Mouse (Mus musculus) activated CD4-positive, CD25-positive, alpha-beta regulatory T cell, adult 4 months (primary cell): ENCODE measurements at regions not wholly inside any gene's neighbourhood (a gene's known extent, or its start where the extent isn't known, plus 50 kb on each side); places are given as distances from the start of the nearest gene placed in this dataset.

ENCODE experiments used
- ATAC-seq: one replicate; pipeline ENCODE4 v1.8.0; 2017

DNA sequence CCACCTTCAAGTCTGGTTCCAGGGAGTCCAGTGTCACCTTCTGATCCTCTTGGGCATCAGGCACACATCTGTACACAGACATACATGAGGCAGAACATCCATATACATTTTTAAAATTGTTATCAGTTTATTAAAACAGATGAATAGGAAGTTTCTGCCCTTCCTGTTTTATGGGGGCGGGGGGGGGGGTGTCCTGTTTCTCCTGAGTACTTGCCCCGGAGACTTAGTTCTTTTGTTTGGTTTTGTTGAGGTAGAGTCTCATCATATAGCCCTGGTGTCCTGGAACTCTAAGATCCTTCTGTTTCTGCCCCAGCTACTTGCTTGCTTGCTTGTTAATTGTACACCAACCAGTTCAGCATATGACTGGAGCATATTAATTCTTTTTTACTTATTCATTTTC, 85.0 kb upstream of the Xpo1 start:
- no peak for ATAC-seq

- no peak for ATAC-seq
These were observed 84.1 kb upstream of the Xpo1 start for GRCm38 (mm10) chr11:23171760-23172159.

GRCm38 (mm10) chr11:23181647-23182046, 74.2 kb upstream of the Xpo1 start:
- no peak for ATAC-seq

- no peak for ATAC-seq
These were observed 70.6 kb upstream of the Xpo1 start for GRCm38 (mm10) chr11:23185211-23185610.

DNA sequence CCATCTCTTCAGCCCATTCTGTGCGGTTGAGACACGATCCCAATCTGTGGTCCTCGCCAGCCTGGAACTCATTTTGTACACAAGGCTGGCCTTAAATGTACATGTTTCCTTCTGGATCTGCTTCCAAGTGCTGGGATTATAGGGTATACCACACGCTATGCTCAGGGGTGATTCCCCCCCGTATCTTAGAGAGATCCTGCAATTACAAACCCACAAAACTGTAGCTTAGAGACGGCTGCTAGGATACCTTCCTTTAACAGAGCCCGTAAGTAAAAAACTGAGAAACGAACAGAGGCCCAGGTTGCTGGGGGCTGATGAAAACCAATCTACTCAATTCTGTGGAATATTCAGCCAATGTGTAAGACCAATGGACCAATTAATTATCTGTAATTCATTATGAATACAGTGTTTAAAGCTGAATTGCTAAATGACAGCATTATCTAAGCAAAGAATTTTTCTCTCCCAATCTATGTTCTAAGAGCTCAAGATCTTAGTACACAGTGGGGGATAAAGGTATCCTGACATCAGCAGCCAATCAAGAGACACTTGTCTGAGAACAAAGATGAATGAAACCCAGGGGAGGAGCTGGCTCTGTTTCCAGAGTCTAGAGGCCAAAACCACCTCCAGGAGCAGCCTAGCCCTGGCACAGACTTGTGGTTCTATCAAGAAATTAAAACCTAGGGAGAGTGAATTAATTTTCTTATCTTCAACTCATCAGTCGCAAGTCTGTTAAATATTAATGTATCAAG, 54.0 kb upstream of the Xpo1 start:
- no peak for ATAC-seq

DNA sequence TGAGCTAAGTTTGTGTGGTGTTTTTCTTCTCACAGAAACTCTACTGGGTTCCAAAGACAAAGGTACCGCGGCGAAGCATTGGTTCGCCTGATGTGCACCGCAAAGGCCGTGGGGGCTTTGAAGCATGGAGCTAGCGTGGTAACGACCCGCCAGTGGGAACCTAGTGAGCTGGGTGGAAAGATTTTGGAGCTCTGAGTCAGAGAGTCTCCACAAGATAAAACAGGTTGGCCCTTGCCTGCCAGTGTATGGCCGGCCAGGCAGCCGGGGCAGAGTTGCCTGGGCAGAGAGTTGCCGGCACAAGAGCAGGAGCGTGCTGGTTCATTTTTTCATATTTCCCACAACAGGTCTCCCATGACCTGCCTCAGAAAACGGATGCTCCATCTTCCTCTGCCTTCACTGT, 52.3 kb upstream of the Xpo1 start:
- ATAC-seq: no peak

- no peak for ATAC-seq
These were observed 51.8 kb upstream of the Xpo1 start for GRCm38 (mm10) chr11:23204041-23204440.
